Mouse (Mus musculus) brain, embryonic 14.5 days (tissue): ENCODE results near the gene Gm815.

ENCODE experiments used
- CTCF ChIP-seq: fragments of 200-500 bp; IDR thresholded peaks from 2 replicates; pipeline ENCODE4 v1.5.1; 2012; ENCODE audit warnings: inconsistent platforms, mild to moderate bottlenecking, moderate library complexity, borderline replicate concordance; ENCODE audit not compliant: insufficient read depth, insufficient read length; ENCODE audit errors: extremely low read depth
- POLR2A ChIP-seq: fragments of 200-500 bp; IDR thresholded peaks from 2 replicates; pipeline ENCODE4 v1.6.1; 2012; ENCODE audit warnings: mild to moderate bottlenecking, inconsistent platforms, borderline replicate concordance; ENCODE audit not compliant: poor library complexity, insufficient read depth, insufficient read length, severe bottlenecking; ENCODE audit errors: extremely low read depth

- TF ChIP-seq CTCF (no peak), POLR2A (no peak)
These were observed 16.5 kb downstream of the Gm815 start for GRCm38 (mm10) chr19:26902162-26902561.
